Mouse (Mus musculus) hindbrain, embryonic 14.5 days (tissue): ENCODE measurements around the gene Lrrc2. TPM values are rescaled to one million over a fixed set of nuclear protein-coding genes. Genes with fewer than 3 reads are reported as not detected.

ENCODE experiments used
- ATAC-seq: fragments of 200-750 bp; cut with Nextera tagmentation; 2 replicates; pipeline ENCODE4 v1.8.0; 2017; ENCODE audit warnings: moderate number of reproducible peaks, mild to moderate bottlenecking, moderate TSS enrichment, moderate library complexity; ENCODE audit not compliant: low FRiP score
- DNase-seq: peaks from one replicate; pipeline ENCODE4 v3.0.0-alpha.2; 2015; ENCODE audit warnings: low spot score
- H3K27ac ChIP-seq: fragments of 300-500 bp; sonication (generic); 2 replicates; pipeline ENCODE4 v1.5.1; 2014; ENCODE audit warnings: mild to moderate bottlenecking, moderate library complexity
- H3K27me3 ChIP-seq: fragments of 300-500 bp; sonication (generic); 2 replicates; pipeline ENCODE4 v1.6.1; 2014; ENCODE audit warnings: mild to moderate bottlenecking, low read length, mixed read lengths; ENCODE audit not compliant: control insufficient read depth, insufficient read depth
- H3K36me3 ChIP-seq: fragments of 300-500 bp; sonication (generic); replicated peaks from 2 replicates; pipeline ENCODE4 v1.6.1; 2014; ENCODE audit not compliant: control insufficient read depth, insufficient read depth
- H3K4me1 ChIP-seq: fragments of 300-500 bp; sonication (generic); replicated peaks from 2 replicates; pipeline ENCODE4 v1.6.1; 2014; ENCODE audit warnings: antibody characterized with exemption, low read length, mixed read lengths; ENCODE audit not compliant: control insufficient read depth, insufficient read depth
- H3K4me2 ChIP-seq: fragments of 300-500 bp; sonication (generic); replicated peaks from 2 replicates; pipeline ENCODE4 v1.6.1; 2014; ENCODE audit warnings: mild to moderate bottlenecking, moderate library complexity
- H3K4me3 ChIP-seq: fragments of 300-500 bp; sonication (generic); replicated peaks from 2 replicates; pipeline ENCODE4 v1.5.1; 2014; ENCODE audit warnings: mild to moderate bottlenecking, low read length
- H3K9ac ChIP-seq: fragments of 300-500 bp; sonication (generic); 2 replicates; pipeline ENCODE4 v1.6.1; 2014
- H3K9me3 ChIP-seq: fragments of 300-500 bp; sonication (generic); 2 replicates; pipeline ENCODE4 v1.6.1; 2016; ENCODE audit warnings: low read length; ENCODE audit not compliant: control insufficient read depth
- WGBS: fragments of 180-500 bp; shearing (Covaris S2); extraction: QIAGEN DNeasy Blood & Tissue Kit; methylation state at CpG from one replicate; pipeline ENCODE4 v1.1.7; 2014; 5-methylcytosine and 5-hydroxymethylcytosine counted together
- polyA plus RNA-seq: library from polyadenylated mRNA; unstranded; fragments of >200 nt; fragmentation: Nextera tagmentation; extraction: Ambion mirVana; gene quantifications from 2 replicates; pipeline ENCODE4 v1.2.1, GENCODE M21; 2014

Lrrc2 gene
- polyA plus RNA-seq, 1 experiment from 2014 or later: 0.86 TPM

GRCm38 (mm10) chr9:110946548-110947044, 4.7 kb upstream of the Lrrc2 start:
- Histone ChIP-seq H3K27ac (no peak overlapping the region), H3K4me1 (peaks cover 4% of the 10 kb centered on the region; the same call in 1 of the 2 replicates), H3K4me2 (no peak overlapping the region), H3K27me3 (peaks cover 33% of the 10 kb centered on the region), H3K9ac (no peak overlapping the region), H3K9me3 (no peaks in the 10 kb centered on the region), H3K36me3 (no peaks in the 10 kb centered on the region), H3K4me3 (no peak overlapping the region)
- DNase-seq: no peak
- WGBS: 10% methylated on average over 20 of the region's 20 CpGs
- ATAC-seq: no peak

GRCm38 (mm10) chr9:110947261-110947661, 4.1 kb upstream of the Lrrc2 start:
- peaks cover 4% of the 10 kb centered on the region; the same call in 1 of the 2 replicates for H3K4me1 ChIP-seq
- H3K36me3 ChIP-seq: no peaks in the 10 kb centered on the region
- H3K4me3 ChIP-seq: no peak overlapping the region
- H3K4me2 ChIP-seq: no peak overlapping the region
- ATAC-seq (no peak), DNase-seq (no peak)
- H3K27me3 ChIP-seq: peaks cover 37% of the 10 kb centered on the region
- no peak overlapping the region for H3K27ac ChIP-seq
- no peaks in the 10 kb centered on the region for H3K9me3 ChIP-seq
- no peak overlapping the region for H3K9ac ChIP-seq
- 5% methylated on average over 6 of the region's 6 CpGs for WGBS

GRCm38 (mm10) chr9:110947900-110948299, 3.4 kb upstream of the Lrrc2 start:
- no peak overlapping the region for H3K9ac ChIP-seq
- no peak for ATAC-seq
- no peak overlapping the region for H3K4me3 ChIP-seq
- H3K27me3 ChIP-seq: peaks cover 43% of the 10 kb centered on the region
- H3K27ac ChIP-seq: no peak overlapping the region
- H3K9me3 ChIP-seq: no peaks in the 10 kb centered on the region
- H3K4me2 ChIP-seq: no peak overlapping the region
- 30% methylated on average over 6 of the region's 6 CpGs for WGBS
- peaks cover 5% of the 10 kb centered on the region for H3K4me1 ChIP-seq
- no peak for DNase-seq
- no peaks in the 10 kb centered on the region for H3K36me3 ChIP-seq

- 65% methylated on average over 8 of the region's 8 CpGs for WGBS
- Histone ChIP-seq H3K27me3 (peaks cover 43% of the 10 kb centered on the region), H3K4me2 (no peak overlapping the region), H3K36me3 (no peaks in the 10 kb centered on the region), H3K27ac (no peak overlapping the region), H3K9ac (no peak overlapping the region), H3K4me3 (no peak overlapping the region), H3K4me1 (peaks cover 9% of the 10 kb centered on the region), H3K9me3 (no peaks in the 10 kb centered on the region)
- DNase-seq (no peak), ATAC-seq (no peak)
These were observed 2.5 kb upstream of the Lrrc2 start for GRCm38 (mm10) chr9:110948813-110949310.

GRCm38 (mm10) chr9:110950109-110950508, 1.2 kb upstream of the Lrrc2 start:
- peaks cover 31% of the 10 kb centered on the region for H3K27me3 ChIP-seq
- WGBS: 92% methylated on average over 3 of the region's 3 CpGs

GRCm38 (mm10) chr9:110951866-110952265, 521 bp downstream of the Lrrc2 start:
- H3K9ac ChIP-seq: no peak overlapping the region
- no peak overlapping the region for H3K4me2 ChIP-seq
- H3K27ac ChIP-seq: no peak overlapping the region
- ATAC-seq: no peak
- H3K4me1 ChIP-seq: peaks cover 5% of the 10 kb centered on the region
- H3K36me3 ChIP-seq: no peaks in the 10 kb centered on the region
- 97% methylated on average over 13 of the region's 13 CpGs for WGBS
- no peak for DNase-seq
- H3K27me3 ChIP-seq: peaks cover 20% of the 10 kb centered on the region
- H3K9me3 ChIP-seq: no peaks in the 10 kb centered on the region
- H3K4me3 ChIP-seq: no peak overlapping the region

More at GRCm38 (mm10) chr9:110950109-110950508, 1.2 kb upstream of the Lrrc2 start:
- Histone ChIP-seq H3K9ac (no peak overlapping the region), H3K4me1 (peaks cover 9% of the 10 kb centered on the region), H3K4me3 (no peak overlapping the region), H3K9me3 (no peaks in the 10 kb centered on the region), H3K36me3 (no peaks in the 10 kb centered on the region), H3K4me2 (no peak overlapping the region), H3K27ac (no peak overlapping the region)
- DNase-seq (no peak), ATAC-seq (no peak)

GRCm38 (mm10) chr9:110952398-110952797, 1.1 kb downstream of the Lrrc2 start:
- ATAC-seq: no peak
- 59% methylated on average over 6 of the region's 6 CpGs for WGBS
- DNase-seq: no peak

GRCm38 (mm10) chr9:110952931-110953549, 1.7 kb downstream of the Lrrc2 start:
- ATAC-seq (no peak), DNase-seq (no peak)
- H3K9me3 ChIP-seq: no peaks in the 10 kb centered on the region
- 44% methylated on average over 5 of the region's 5 CpGs for WGBS
- H3K27ac ChIP-seq: peak overlapping the region; percentile 89
- no peaks in the 10 kb centered on the region for H3K36me3 ChIP-seq
- H3K9ac ChIP-seq: peak overlapping the region; percentile 68
- H3K4me3 ChIP-seq: peak overlapping the region; percentile 55
- H3K27me3 ChIP-seq: 0 out of 2 replicates have a peak, but pooled peaks cover 15% of the 10 kb centered on the region
- peak overlapping the region; percentile 95 for H3K4me2 ChIP-seq
- peaks cover 5% of the 10 kb centered on the region; the same call in 1 of the 2 replicates for H3K4me1 ChIP-seq

More at GRCm38 (mm10) chr9:110952398-110952797, 1.1 kb downstream of the Lrrc2 start:
- H3K4me1 ChIP-seq: peaks cover 5% of the 10 kb centered on the region; the same call in 1 of the 2 replicates
- no peaks in the 10 kb centered on the region for H3K36me3 ChIP-seq
- 0 out of 2 replicates have a peak, but pooled peaks cover 15% of the 10 kb centered on the region for H3K27me3 ChIP-seq
- no peak overlapping the region for H3K27ac ChIP-seq
- H3K4me2 ChIP-seq: no peak overlapping the region
- H3K9me3 ChIP-seq: no peaks in the 10 kb centered on the region
- H3K4me3 ChIP-seq: no peak overlapping the region
- no peak overlapping the region for H3K9ac ChIP-seq

GRCm38 (mm10) chr9:110953550-110954461, 2.5 kb downstream of the Lrrc2 start:
- H3K9me3 ChIP-seq: no peaks in the 10 kb centered on the region
- peak overlapping the region; percentile 95 for H3K4me2 ChIP-seq
- H3K9ac ChIP-seq: peak overlapping the region; percentile 68
- ATAC-seq: peak; percentile 90
- DNase-seq: peak; percentile 82
- peak overlapping the region; percentile 55 for H3K4me3 ChIP-seq
- 0 out of 2 replicates have a peak, but pooled peaks cover 15% of the 10 kb centered on the region for H3K27me3 ChIP-seq
- H3K27ac ChIP-seq: peak overlapping the region; percentile 89
- peaks cover 5% of the 10 kb centered on the region; the same call in 1 of the 2 replicates for H3K4me1 ChIP-seq
- no peaks in the 10 kb centered on the region for H3K36me3 ChIP-seq
- WGBS: 1% methylated on average over 44 of the region's 44 CpGs
